Mouse (Mus musculus): ENCODE results near the gene Uvrag.

DNA sequence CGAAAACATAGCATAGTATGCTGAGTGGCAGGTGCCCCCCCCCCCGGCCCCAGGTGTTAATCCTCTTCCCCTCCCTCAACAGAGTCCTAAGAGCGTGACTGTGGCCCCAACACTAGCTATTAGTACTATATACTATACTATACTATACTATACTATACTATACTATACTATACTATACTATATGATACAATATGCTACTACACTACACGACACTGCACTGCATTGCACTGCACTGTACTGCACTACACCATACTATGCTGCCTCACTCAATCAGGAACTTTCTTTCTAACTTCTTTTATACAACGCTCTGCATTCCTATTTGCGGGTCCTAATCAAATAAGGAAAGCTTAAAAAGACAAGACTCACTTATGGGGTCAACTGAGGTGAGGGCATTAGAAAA, 224.4 kb downstream of the Uvrag start:
- TF ChIP-seq TCF12 (IDR thresholded peaks at IDR 0.05; ENCODE audit: low read depth, low read length) (no peak), CTCF (IDR thresholded peaks at IDR 0.05 in 2 of 3, conservative IDR thresholded peaks at IDR 0.05 in 1 of 3; ENCODE audit: control insufficient read depth in 1 of 3, insufficient read depth in 1 of 3, low read depth in 2 of 3, low read length in 3 of 3, poor library complexity in 1 of 3, severe bottlenecking in 1 of 3) (no peak), MAFK (IDR thresholded peaks at IDR 0.05; ENCODE audit: borderline replicate concordance, low read depth, low read length) (no peak), POLR2A (IDR thresholded peaks at IDR 0.05; ENCODE audit: control insufficient read depth in 1 of 2, insufficient read depth in 1 of 2, low read depth in 1 of 2, low read length in 2 of 2, poor library complexity in 1 of 2) (no peak), MXI1 (IDR thresholded peaks at IDR 0.05; ENCODE audit: low read depth, low read length) (no peak), USF2 (IDR thresholded peaks at IDR 0.05; ENCODE audit: borderline replicate concordance in 1 of 2, insufficient read depth in 1 of 2, low read depth in 1 of 2, low read length in 2 of 2) (no peak), RAD21 (IDR thresholded peaks at IDR 0.05; ENCODE audit: low read depth, low read length) (no peak), ZKSCAN1 (IDR thresholded peaks at IDR 0.05; ENCODE audit: low read depth, low read length) (no peak), E2F4 (IDR thresholded peaks at IDR 0.05; ENCODE audit: borderline replicate concordance, low read depth, low read length) (no peak), SMC3 (IDR thresholded peaks at IDR 0.05; ENCODE audit: low read depth, low read length) (no peak), ZC3H11A (IDR thresholded peaks at IDR 0.05; ENCODE audit: low read depth, low read length) (no peak), NRF1 (IDR thresholded peaks at IDR 0.05; ENCODE audit: insufficient read depth, low read depth, low read length, poor library complexity, severe bottlenecking) (no peak)
